Mouse (Mus musculus): ENCODE data around the gene Xpnpep3. TPM values are rescaled to one million over a fixed set of nuclear protein-coding genes. Genes with fewer than 3 reads are reported as not detected.

The Xpnpep3 gene
- polyA plus RNA-seq (2012; rRNA removed; ENCODE audit: low replicate concordance) = 13.1 and 17.1 TPM in 2 replicates

GRCm38 (mm10) chr15:81399638-81400315 is at the start of gene Xpnpep3, which contains the start of gene St13:
Xpnpep3 (plus strand) TSS chr15:81400138.
St13 (minus strand) TSS chr15:81400077.

DNA sequence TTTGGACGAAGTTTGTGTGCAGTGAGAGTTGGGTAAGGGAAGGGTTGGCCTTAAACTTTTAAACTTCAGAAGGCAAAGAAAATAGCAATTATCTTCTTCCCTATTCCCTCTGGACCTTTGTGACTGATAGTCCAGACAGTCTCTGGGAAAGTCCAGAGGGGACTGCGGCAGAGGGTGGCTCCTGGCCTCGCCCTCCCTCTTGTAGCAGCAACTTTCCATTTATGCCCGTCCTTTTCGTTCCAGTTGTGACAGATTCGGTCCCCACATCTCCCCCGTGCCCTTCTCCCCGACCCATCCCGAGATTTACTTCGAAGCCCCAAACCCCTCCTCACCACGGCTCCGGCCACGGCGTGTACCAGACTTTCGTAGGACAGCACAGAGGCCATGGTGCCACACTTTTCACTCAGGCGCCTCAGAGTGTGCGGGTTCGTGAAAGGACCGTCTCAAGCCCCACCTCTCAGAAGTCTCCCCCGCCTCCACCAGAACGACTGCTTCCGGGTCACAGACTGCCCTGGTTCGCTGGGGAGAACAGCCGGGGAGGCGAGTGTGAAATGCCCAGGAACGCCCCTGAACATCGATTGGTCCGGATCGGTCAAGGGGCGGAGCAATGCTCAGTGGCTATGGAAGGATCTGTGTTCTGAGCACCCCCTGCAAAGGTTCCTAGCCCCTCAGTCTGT is 39.5 kb upstream of the Xpnpep3 start, which contains the start of gene Slc25a17:
TSS of gene Slc25a17 (minus strand) at position 468 of the 677 bp plus-strand sequence.

DNA sequence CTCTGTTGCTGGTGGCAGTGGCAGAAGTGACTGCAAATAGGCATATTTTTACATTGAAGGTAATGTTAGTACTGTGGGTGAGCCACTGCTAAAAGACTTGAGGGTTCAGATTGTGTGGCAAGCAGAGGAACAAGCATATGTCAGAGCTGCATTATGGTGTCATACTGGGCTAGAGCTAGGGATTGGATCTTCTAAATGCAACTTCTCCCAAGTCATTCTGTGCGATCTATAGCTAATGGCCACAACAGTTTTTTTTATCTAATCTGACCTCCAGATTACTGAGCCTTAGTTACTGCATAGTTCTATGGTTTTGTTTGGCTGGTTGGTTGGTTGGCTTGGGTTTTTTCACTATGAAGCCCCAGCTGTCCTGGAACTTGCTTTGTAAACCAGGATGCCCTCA is 8.3 kb downstream of the Xpnpep3 start, which contains the start of gene Dnajb7:
TSS of gene Dnajb7 (minus strand) at position 101 of the 400 bp plus-strand sequence.

GRCm38 (mm10) chr15:81465901-81466737 is 66.2 kb downstream of the Xpnpep3 start, which contains the start of gene Rbx1:
Rbx1 (plus strand) TSS chr15:81466296.

Other genes with a start within 250 kb of the Xpnpep3 start
- 18.7 and 34.3 TPM in 2 replicates for gene Mrtfa, start 209.4 kb upstream of the Xpnpep3 start, polyA plus RNA-seq (2012; rRNA removed; ENCODE audit: low replicate concordance)
- gene Mchr1, start 164.6 kb upstream of the Xpnpep3 start, polyA plus RNA-seq (2012; rRNA removed; ENCODE audit: low replicate concordance) = 0.14 and 0.89 TPM in 2 replicates
- gene Slc25a17, start 39.3 kb upstream of the Xpnpep3 start, polyA plus RNA-seq (2012; rRNA removed; ENCODE audit: low replicate concordance) = 59.4 and 61.8 TPM in 2 replicates
- gene St13, start 61 bp upstream of the Xpnpep3 start, polyA plus RNA-seq (2012; rRNA removed; ENCODE audit: low replicate concordance) = 43.0 and 58.0 TPM in 2 replicates
- not detected in 2 replicates for gene Dnajb7, start 8.2 kb downstream of the Xpnpep3 start, polyA plus RNA-seq (2012; rRNA removed; ENCODE audit: low replicate concordance)
- 53.2 and 60.3 TPM in 2 replicates for gene Rbx1, start 66.2 kb downstream of the Xpnpep3 start, polyA plus RNA-seq (2012; rRNA removed; ENCODE audit: low replicate concordance)
- 21.0 and 52.6 TPM in 2 replicates for gene Ep300, start 185.2 kb downstream of the Xpnpep3 start, polyA plus RNA-seq (2012; rRNA removed; ENCODE audit: low replicate concordance)

Measured in subcutaneous adipose tissue, adult 2 months (tissue).